Mouse (Mus musculus) lung, embryonic 15.5 days (tissue): ENCODE data around the gene Fibcd1. TPM values are rescaled to one million over a fixed set of nuclear protein-coding genes. Genes with fewer than 3 reads are reported as not detected.

ENCODE experiments used
- ATAC-seq: fragments of 200-750 bp; cut with Nextera tagmentation; 2 replicates; pipeline ENCODE4 v1.8.0; 2017; ENCODE audit warnings: moderate number of reproducible peaks, borderline replicate concordance; ENCODE audit not compliant: low FRiP score, low TSS enrichment; ENCODE audit errors: extremely low read depth
- H3K27ac ChIP-seq: fragments of 300-500 bp; sonication (generic); 2 replicates; pipeline ENCODE4 v1.5.1; 2015; ENCODE audit warnings: moderate library complexity, mild to moderate bottlenecking, inconsistent platforms
- H3K27me3 ChIP-seq: fragments of 300-500 bp; sonication (generic); 2 replicates; pipeline ENCODE4 v1.6.1; 2015; ENCODE audit warnings: inconsistent platforms
- H3K36me3 ChIP-seq: fragments of 300-500 bp; sonication (generic); 2 replicates; pipeline ENCODE4 v1.6.1; 2015; ENCODE audit warnings: inconsistent platforms
- H3K4me1 ChIP-seq: fragments of 300-500 bp; sonication (generic); 2 replicates; pipeline ENCODE4 v1.6.1; 2015; ENCODE audit warnings: inconsistent platforms
- H3K4me2 ChIP-seq: fragments of 300-500 bp; sonication (generic); 2 replicates; pipeline ENCODE4 v1.6.1; 2015; ENCODE audit warnings: inconsistent platforms, mild to moderate bottlenecking, moderate library complexity
- H3K4me3 ChIP-seq: fragments of 300-500 bp; sonication (generic); 2 replicates; pipeline ENCODE4 v1.5.1; 2015; ENCODE audit warnings: mild to moderate bottlenecking, inconsistent platforms
- H3K9ac ChIP-seq: fragments of 300-500 bp; sonication (generic); 2 replicates; pipeline ENCODE4 v1.6.1; 2015; ENCODE audit warnings: inconsistent platforms
- H3K9me3 ChIP-seq: fragments of 300-500 bp; sonication (generic); 2 replicates; pipeline ENCODE4 v1.6.1; 2016; ENCODE audit warnings: inconsistent platforms
- whole genome bisulfite sequencing: fragments of 180-500 bp; shearing (Covaris S2); methylation state at CpG from one replicate; pipeline ENCODE4 v1.1.7; 2015; 5-methylcytosine and 5-hydroxymethylcytosine counted together
- polyA plus RNA-seq: library from polyadenylated mRNA; unstranded; fragments of >200 nt; fragmentation: Nextera tagmentation; extraction: Ambion mirVana; gene quantifications from 2 replicates; pipeline ENCODE4 v1.2.1, GENCODE M21; 2015

The Fibcd1 gene
- polyA plus RNA-seq, 1 experiment from 2014 or later, result not detected

GRCm38 (mm10) chr2:31787029-31787428 is 58.8 kb downstream of the Fibcd1 start:
- Histone ChIP-seq H3K9me3 (no peaks in the 10 kb centered on the region), H3K27me3 (no peaks in the 10 kb centered on the region), H3K36me3 (peaks cover 92% of the 10 kb centered on the region), H3K4me2 (no peak overlapping the region), H3K9ac (no peak overlapping the region), H3K27ac (no peak overlapping the region), H3K4me1 (no peaks in the 10 kb centered on the region), H3K4me3 (no peak overlapping the region)
- no peak for ATAC-seq
- 16% methylated on average over 7 of the region's 7 CpGs for WGBS

- H3K27me3 ChIP-seq, result no peaks in the 10 kb centered on the region
- peaks cover 92% of the 10 kb centered on the region for H3K36me3 ChIP-seq
- no peak for ATAC-seq
- H3K27ac ChIP-seq, result no peak overlapping the region
- no peak overlapping the region for H3K4me2 ChIP-seq
- H3K4me1 ChIP-seq, result no peaks in the 10 kb centered on the region
- H3K9me3 ChIP-seq, result no peaks in the 10 kb centered on the region
- H3K4me3 ChIP-seq, result no peak overlapping the region
- WGBS, result 31% methylated on average over 9 of the region's 9 CpGs
- H3K9ac ChIP-seq, result no peak overlapping the region
These were observed 60.7 kb downstream of the Fibcd1 start for GRCm38 (mm10) chr2:31785074-31785473.

- no peak overlapping the region for H3K4me2 ChIP-seq
- H3K27me3 ChIP-seq, result no peaks in the 10 kb centered on the region
- H3K36me3 ChIP-seq, result peaks cover 92% of the 10 kb centered on the region
- no peaks in the 10 kb centered on the region for H3K9me3 ChIP-seq
- no peak overlapping the region for H3K27ac ChIP-seq
- no peak overlapping the region for H3K4me3 ChIP-seq
- no peaks in the 10 kb centered on the region for H3K4me1 ChIP-seq
- 80% methylated on average over 8 of the region's 8 CpGs for WGBS
- H3K9ac ChIP-seq, result no peak overlapping the region
- no peak for ATAC-seq
These were observed 62.7 kb downstream of the Fibcd1 start for GRCm38 (mm10) chr2:31782958-31783602.

GRCm38 (mm10) chr2:31779258-31779657 is 66.5 kb downstream of the Fibcd1 start:
- Histone ChIP-seq H3K9ac (no peak overlapping the region), H3K27me3 (no peaks in the 10 kb centered on the region), H3K4me2 (no peak overlapping the region), H3K4me1 (no peaks in the 10 kb centered on the region), H3K9me3 (no peaks in the 10 kb centered on the region), H3K27ac (no peak overlapping the region), H3K4me3 (no peak overlapping the region), H3K36me3 (peaks cover 68% of the 10 kb centered on the region)
- 85% methylated on average over 2 of the region's 2 CpGs for WGBS
- ATAC-seq, result no peak

- ATAC-seq, result no peak
- Histone ChIP-seq H3K9ac (no peak overlapping the region), H3K27ac (no peak overlapping the region), H3K36me3 (peaks cover 47% of the 10 kb centered on the region), H3K4me3 (no peak overlapping the region), H3K27me3 (no peaks in the 10 kb centered on the region), H3K4me2 (no peak overlapping the region), H3K9me3 (no peaks in the 10 kb centered on the region), H3K4me1 (peaks cover 16% of the 10 kb centered on the region)
- 84% methylated on average over 3 of the region's 3 CpGs for WGBS
These were observed 69.3 kb downstream of the Fibcd1 start for GRCm38 (mm10) chr2:31776479-31776878.

- Histone ChIP-seq H3K4me2 (peak overlapping the region; percentile 22), H3K9me3 (no peaks in the 10 kb centered on the region), H3K4me1 (peaks cover 70% of the 10 kb centered on the region), H3K27me3 (no peaks in the 10 kb centered on the region), H3K9ac (no peak overlapping the region), H3K36me3 (peaks cover 8% of the 10 kb centered on the region), H3K4me3 (no peak overlapping the region), H3K27ac (peak overlapping the region; percentile 83)
- peak; percentile 86 for ATAC-seq
- 8% methylated on average over 7 of the region's 7 CpGs for WGBS
These were observed 74.9 kb downstream of the Fibcd1 start for GRCm38 (mm10) chr2:31770781-31771441.

- Histone ChIP-seq H3K4me1 (peaks cover 81% of the 10 kb centered on the region), H3K4me2 (peak overlapping the region; percentile 33), H3K27ac (peak overlapping the region; percentile 83), H3K27me3 (no peaks in the 10 kb centered on the region), H3K9ac (no peak overlapping the region), H3K4me3 (no peak overlapping the region), H3K9me3 (no peaks in the 10 kb centered on the region), H3K36me3 (peaks cover 5% of the 10 kb centered on the region; the same call in 1 of the 2 replicates)
- WGBS, result 6% methylated on average over 6 of the region's 6 CpGs
- no peak for ATAC-seq
These were observed 76.1 kb downstream of the Fibcd1 start for GRCm38 (mm10) chr2:31769631-31770111.

GRCm38 (mm10) chr2:31769115-31769514 is 76.7 kb downstream of the Fibcd1 start:
- Histone ChIP-seq H3K4me2 (peak overlapping the region; percentile 33), H3K36me3 (peaks cover 2% of the 10 kb centered on the region; the same call in 1 of the 2 replicates), H3K9me3 (no peaks in the 10 kb centered on the region), H3K27me3 (no peaks in the 10 kb centered on the region), H3K27ac (peak overlapping the region; percentile 83), H3K4me1 (peaks cover 86% of the 10 kb centered on the region), H3K9ac (no peak overlapping the region; the same call in 1 of the 2 replicates), H3K4me3 (no peak overlapping the region)
- WGBS, result 24% methylated on average over 4 of the region's 4 CpGs
- no peak for ATAC-seq

- 46% methylated on average over 4 of the region's 4 CpGs for WGBS
- Histone ChIP-seq H3K4me2 (no peak overlapping the region), H3K4me3 (no peak overlapping the region), H3K27ac (peak overlapping the region; percentile 16), H3K9me3 (no peaks in the 10 kb centered on the region), H3K4me1 (peaks cover 95% of the 10 kb centered on the region), H3K36me3 (no peaks in the 10 kb centered on the region), H3K27me3 (no peaks in the 10 kb centered on the region), H3K9ac (no peak overlapping the region)
- ATAC-seq, result no peak
These were observed 78.0 kb downstream of the Fibcd1 start for GRCm38 (mm10) chr2:31767815-31768214.

GRCm38 (mm10) chr2:31767104-31767503 is 78.7 kb downstream of the Fibcd1 start:
- H3K9ac ChIP-seq, result no peak overlapping the region
- H3K27me3 ChIP-seq, result no peaks in the 10 kb centered on the region
- H3K4me3 ChIP-seq, result no peak overlapping the region
- H3K9me3 ChIP-seq, result no peaks in the 10 kb centered on the region
- peak overlapping the region; percentile 16 for H3K27ac ChIP-seq
- H3K4me2 ChIP-seq, result no peak overlapping the region
- H3K36me3 ChIP-seq, result no peaks in the 10 kb centered on the region
- H3K4me1 ChIP-seq, result peaks cover 95% of the 10 kb centered on the region
- WGBS, result 85% methylated on average over 6 of the region's 6 CpGs
- ATAC-seq, result no peak
